Mouse (Mus musculus) ES-E14 (cell line): ENCODE data around the gene Ccdc62.

Experiments used
- HCFC1 ChIP-seq: IDR thresholded peaks from 2 replicates; pipeline ENCODE4 v1.6.1; 2012; ENCODE audit warnings: low read length, inconsistent platforms, borderline replicate concordance; ENCODE audit not compliant: insufficient read depth
- MAFK ChIP-seq: IDR thresholded peaks from 2 replicates; pipeline ENCODE4 v1.6.1; 2014; ENCODE audit warnings: mild to moderate bottlenecking, low read depth, low read length, inconsistent platforms; ENCODE audit not compliant: insufficient read depth
- ZC3H11A ChIP-seq: IDR thresholded peaks from 2 replicates; pipeline ENCODE4 v1.6.1; 2012; ENCODE audit warnings: low read depth, mild to moderate bottlenecking, inconsistent platforms, low read length, borderline replicate concordance
- ZNF384 ChIP-seq: IDR thresholded peaks from 2 replicates; pipeline ENCODE4 v1.6.1; 2012; ENCODE audit warnings: low read depth, low read length, inconsistent platforms

DNA sequence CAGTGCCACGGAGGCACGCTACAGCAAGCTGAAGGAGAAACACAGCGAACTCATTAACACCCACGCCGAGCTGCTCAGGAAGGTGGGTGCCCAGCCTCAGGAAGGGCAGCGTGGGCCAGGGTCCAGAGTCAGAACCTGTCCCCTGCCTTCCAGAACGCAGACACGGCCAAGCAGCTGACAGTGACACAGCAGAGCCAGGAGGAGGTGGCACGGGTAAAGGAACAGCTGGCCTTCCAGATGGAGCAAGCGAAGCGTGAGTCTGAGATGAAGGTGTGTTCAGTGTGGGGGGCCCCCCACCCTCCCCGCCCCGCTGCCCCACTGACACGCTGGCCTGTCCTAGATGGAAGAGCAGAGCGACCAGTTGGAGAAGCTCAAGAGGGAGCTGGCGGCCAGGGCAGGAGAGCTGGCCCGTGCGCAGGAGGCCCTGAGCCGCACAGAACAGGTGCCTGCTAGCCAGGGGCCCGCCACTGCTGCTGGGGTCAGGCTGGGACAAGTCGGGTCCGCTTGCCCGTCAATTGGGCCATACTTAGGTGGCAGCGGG is 66.8 kb downstream of the Ccdc62 start:
- TF ChIP-seq ZNF384 (no peak), MAFK (no peak), ZC3H11A (no peak), HCFC1 (no peak)
